ENCODE assay signal across 11 mouse cellular contexts in genomic region chr6:6882266-6882797, GRCm38 (mm10). TPM values are rescaled to one million over a fixed set of nuclear protein-coding genes. Genes with fewer than 3 reads are reported as not detected.
DNase-seq lines count a peak whose midpoint lies in the region; ATAC-seq and TF ChIP-seq lines count a peak whose summit lies in the region.
"Had no signal": no experiment of that assay in that cellular context is flagged by ENCODE, and none has a peak within 500 bp of the region (broad histone marks: within the 10 kb centered on the region; RNA-seq: fewer than 3 reads in every experiment).

No protein-coding gene starts in this region.

- H3K27me3 ChIP-seq in heart, embryonic 13.5 days (replicated peaks), result peaks cover 81% of the 10 kb centered on the region
- peaks cover 52% of the 10 kb centered on the region for H3K27me3 ChIP-seq in forebrain, embryonic 11.5 days (ENCODE audit: control insufficient read depth, insufficient read depth, low read length)
- H3K27me3 ChIP-seq in intestine, postnatal 0 days (replicated peaks; ENCODE audit: control insufficient read depth, insufficient read depth, low read length), result peaks cover 73% of the 10 kb centered on the region
- peaks cover 67% of the 10 kb centered on the region for H3K27me3 ChIP-seq in neural tube, embryonic 15.5 days (replicated peaks)

- peak overlapping the region; percentile 93 for H3K4me2 ChIP-seq in heart, embryonic 13.5 days
- H3K4me2 ChIP-seq in forebrain, embryonic 11.5 days (ENCODE audit: low read depth, low read length, severe bottlenecking), result peak overlapping the region; percentile 83
- peak overlapping the region; percentile 61 for H3K4me2 ChIP-seq in intestine, postnatal 0 days (replicated peaks; ENCODE audit: low read depth)
- peak overlapping the region; percentile 75 for H3K4me2 ChIP-seq in neural tube, embryonic 15.5 days

- H3K4me1 ChIP-seq in heart, embryonic 13.5 days, result peaks cover 34% of the 10 kb centered on the region
- peaks cover 8% of the 10 kb centered on the region; the same call in 1 of the 2 replicates for H3K4me1 ChIP-seq in forebrain, embryonic 11.5 days (replicated peaks; ENCODE audit: control insufficient read depth, insufficient read depth, low read length)
- no peaks in the 10 kb centered on the region for H3K4me1 ChIP-seq in intestine, postnatal 0 days (replicated peaks; ENCODE audit: control insufficient read depth, insufficient read depth, low read length)
- H3K4me1 ChIP-seq in neural tube, embryonic 15.5 days, result peaks cover 19% of the 10 kb centered on the region

- H3K27ac ChIP-seq in heart, embryonic 13.5 days (replicated peaks), result no peak overlapping the region
- no peak overlapping the region for H3K27ac ChIP-seq in forebrain, embryonic 11.5 days (ENCODE audit: low read depth, low read length)
- H3K27ac ChIP-seq in intestine, postnatal 0 days (ENCODE audit: low read depth, low read length), result no peak overlapping the region
- H3K27ac ChIP-seq in neural tube, embryonic 15.5 days (replicated peaks), result no peak overlapping the region

- DNase-seq in heart, adult 8-10 months (ENCODE audit: low spot score), result no peak
- DNase-seq in forebrain, embryonic 11.5 days (ENCODE audit: low spot score), result peak; percentile 53
- DNase-seq in left cerebral cortex, adult 11 months (ENCODE audit: low spot score), result no peak
- no peak for DNase-seq in kidney, postnatal 10 days

- peak overlapping the region; percentile 61 for H3K4me3 ChIP-seq in heart, embryonic 13.5 days
- peak overlapping the region; percentile 56; the same call in 1 of the 2 replicates for H3K4me3 ChIP-seq in forebrain, embryonic 11.5 days (ENCODE audit: low read depth, low read length)
- H3K4me3 ChIP-seq in intestine, postnatal 0 days (ENCODE audit: low read depth, low read length), result peak overlapping the region; percentile 33; the same call in 1 of the 2 replicates
- peak overlapping the region; percentile 33; the same call in 1 of the 2 replicates for H3K4me3 ChIP-seq in neural tube, embryonic 15.5 days (replicated peaks)

- ATAC-seq in heart, embryonic 13.5 days (ENCODE audit: extremely low read depth, insufficient number of reproducible peaks, low FRiP score, low TSS enrichment), result no peak
- ATAC-seq in forebrain, embryonic 11.5 days (replicated peaks; ENCODE audit: low FRiP score), result peak; percentile 13; the same call in 1 of the 2 replicates
- ATAC-seq in intestine, postnatal 0 days, result no peak
- ATAC-seq in neural tube, embryonic 15.5 days (ENCODE audit: low FRiP score), result no peak
- ATAC-seq in megakaryocyte-erythroid progenitor cell, adult 5-6 weeks (replicated peaks; ENCODE audit: low FRiP score, low TSS enrichment, poor library complexity, severe bottlenecking), result no peak

- H3K9ac ChIP-seq in heart, embryonic 13.5 days, result no peak overlapping the region; the same call in 1 of the 2 replicates
- no peak overlapping the region for H3K9ac ChIP-seq in forebrain, embryonic 11.5 days (ENCODE audit: low read length)
- no peak overlapping the region for H3K9ac ChIP-seq in intestine, postnatal 0 days (ENCODE audit: low read depth, low read length)
- no peak overlapping the region for H3K9ac ChIP-seq in neural tube, embryonic 15.5 days (replicated peaks)

- TF ChIP-seq CTCF in intestine, postnatal 0 days (IDR thresholded peaks at IDR 0.05; ENCODE audit: low read depth), result no peak

- H3K36me3 ChIP-seq in heart, embryonic 13.5 days, result no peaks in the 10 kb centered on the region
- H3K36me3 ChIP-seq in forebrain, embryonic 11.5 days (ENCODE audit: control insufficient read depth, insufficient read depth, low read length), result no peaks in the 10 kb centered on the region
- no peaks in the 10 kb centered on the region for H3K36me3 ChIP-seq in intestine, postnatal 0 days (ENCODE audit: control insufficient read depth, insufficient read depth)
- H3K36me3 ChIP-seq in neural tube, embryonic 15.5 days, result no peaks in the 10 kb centered on the region

- H3K9me3 ChIP-seq in heart, embryonic 13.5 days, result no peaks in the 10 kb centered on the region
- no peaks in the 10 kb centered on the region for H3K9me3 ChIP-seq in forebrain, embryonic 11.5 days (ENCODE audit: control insufficient read depth, low read length)
- H3K9me3 ChIP-seq in intestine, postnatal 0 days (ENCODE audit: control insufficient read depth), result no peaks in the 10 kb centered on the region
- no peaks in the 10 kb centered on the region for H3K9me3 ChIP-seq in neural tube, embryonic 15.5 days (replicated peaks)

- 11% methylated on average over 11 of the region's 11 CpGs for WGBS in heart, embryonic 13.5 days
- WGBS in forebrain, embryonic 11.5 days, result 1% methylated on average over 10 of the region's 11 CpGs
- 16% methylated on average over 10 of the region's 11 CpGs for WGBS in intestine, postnatal 0 days
- 8% methylated on average over 10 of the region's 11 CpGs for WGBS in neural tube, embryonic 15.5 days

RNA-seq across cellular contexts. Expression of gene Dlx5, which starts 0.4 kb away (rescaled TPM):
- 0.94 and 1.1 TPM in 2 replicates for polyA plus RNA-seq in heart, embryonic 13.5 days (2015; fragmentation: Nextera tagmentation; extraction: Ambion mirVana)
- total RNA-seq in heart, adult 8-10 months (2022), result under 1 TPM; 0.22 to 0.84 (median 0.31) TPM
- 45.5 and 47.7 TPM in 2 replicates for polyA plus RNA-seq in forebrain, embryonic 11.5 days (2014; fragmentation: Nextera tagmentation; extraction: Ambion mirVana)
- polyA plus RNA-seq in intestine, postnatal 0 days (2015; fragmentation: Nextera tagmentation; extraction: Ambion mirVana), result 0.27 and 0.33 TPM in 2 replicates
- polyA plus RNA-seq in neural tube, embryonic 15.5 days (2015; fragmentation: Nextera tagmentation; extraction: Ambion mirVana), result 0.41 and 0.83 TPM in 2 replicates
- not detected in 2 replicates for total RNA-seq in megakaryocyte-erythroid progenitor cell, adult 5-6 weeks (2014; fragmentation: Nextera tagmentation)
- not detected in 2 replicates for total RNA-seq in megakaryocyte-erythroid progenitor cell, adult 5-6 weeks (2017)
- total RNA-seq: liver, adult 2 months had no signal
- polyA plus RNA-seq: C2C12; liver, adult 2 months had no signal

RNA-seq across cellular contexts. Expression of gene Dlx6, which starts 19.2 kb away (rescaled TPM):
- not detected in 2 replicates for polyA plus RNA-seq in heart, embryonic 13.5 days (2015; fragmentation: Nextera tagmentation; extraction: Ambion mirVana)
- not detected for total RNA-seq in heart, adult 8-10 months (2022)
- 4.5 and 7.3 TPM in 2 replicates for polyA plus RNA-seq in forebrain, embryonic 11.5 days (2014; fragmentation: Nextera tagmentation; extraction: Ambion mirVana)
- polyA plus RNA-seq in intestine, postnatal 0 days (2015; fragmentation: Nextera tagmentation; extraction: Ambion mirVana), result not detected in 2 replicates
- 0.41 TPM in 1 of 2 replicates, not detected in the other for polyA plus RNA-seq in neural tube, embryonic 15.5 days (2015; fragmentation: Nextera tagmentation; extraction: Ambion mirVana)
- not detected in 2 replicates for total RNA-seq in megakaryocyte-erythroid progenitor cell, adult 5-6 weeks (2014; fragmentation: Nextera tagmentation)
- not detected in 2 replicates for total RNA-seq in megakaryocyte-erythroid progenitor cell, adult 5-6 weeks (2017)
- total RNA-seq: liver, adult 2 months had no signal
- polyA plus RNA-seq: C2C12; liver, adult 2 months; thymus, postnatal 0 days had no signal

Comparison
In these comparisons a context has a peak if more than half of its experiments do, and no peak if none do; other contexts are left out.
1. RNA of gene Dlx5, which starts 0.4 kb away (polyA plus RNA-seq): 45.5 to 47.7 TPM in forebrain, embryonic 11.5 days; 0.94 to 1.1 TPM in heart, embryonic 13.5 days, 0.41 to 0.83 TPM in neural tube, embryonic 15.5 days and 0.27 to 0.33 TPM in intestine, postnatal 0 days; every median in the first group is over 10 times any median in the second.
2. Peak in every context shown above with its lines, with median percentiles within 50 percentile points of each other: H3K4me2 ChIP-seq and H3K4me3 ChIP-seq.